Mouse (Mus musculus) bone marrow macrophage, adult 2 months (primary cell): ENCODE data around the gene Timm10b. TPM values are rescaled to one million over a fixed set of nuclear protein-coding genes. Genes with fewer than 3 reads are reported as not detected.

Source experiments
- H3K27ac ChIP-seq: 2 replicates; pipeline ENCODE4 v1.5.1; 2012; ENCODE audit warnings: low read depth, low read length; ENCODE audit not compliant: insufficient read depth
- H3K4me1 ChIP-seq: 2 replicates; pipeline ENCODE4 v1.6.1; 2012; ENCODE audit warnings: low read length; ENCODE audit not compliant: control insufficient read depth, insufficient read depth
- H3K4me3 ChIP-seq: 2 replicates; pipeline ENCODE4 v1.5.1; 2012; ENCODE audit warnings: mild to moderate bottlenecking, low read length, moderate library complexity; ENCODE audit not compliant: insufficient read depth
- CTCF ChIP-seq: IDR thresholded peaks from 2 replicates; pipeline ENCODE4 v1.5.1; 2012; ENCODE audit warnings: low read depth, mild to moderate bottlenecking, low read length, moderate library complexity
- POLR2A ChIP-seq: IDR thresholded peaks from 2 replicates; pipeline ENCODE4 v1.6.1; 2012; ENCODE audit warnings: mild to moderate bottlenecking, low read depth, low read length, borderline replicate concordance
- polyA plus RNA-seq: library from polyadenylated mRNA; stranded (reverse); fragments of >200 nt; gene quantifications from 2 replicates; pipeline ENCODE4 v1.2.4, GENCODE M21; 2012; ENCODE audit not compliant: missing spikeins, insufficient read depth, insufficient read length

The Timm10b gene
- polyA plus RNA-seq, 1 experiment, result 129 TPM

GRCm38 (mm10) chr7:105621646-105622292, 18.1 kb upstream of the Timm10b start:
- peaks cover 7% of the 10 kb centered on the region for H3K4me1 ChIP-seq
- TF ChIP-seq CTCF (no peak), POLR2A (no peak)
- no peak overlapping the region for H3K27ac ChIP-seq
- H3K4me3 ChIP-seq, result no peak overlapping the region

- Histone ChIP-seq H3K27ac (no peak overlapping the region), H3K4me3 (no peak overlapping the region), H3K4me1 (peaks cover 36% of the 10 kb centered on the region)
- TF ChIP-seq POLR2A (no peak), CTCF (no peak)
Observed at GRCm38 (mm10) chr7:105625397-105625796, 14.5 kb upstream of the Timm10b start.

DNA sequence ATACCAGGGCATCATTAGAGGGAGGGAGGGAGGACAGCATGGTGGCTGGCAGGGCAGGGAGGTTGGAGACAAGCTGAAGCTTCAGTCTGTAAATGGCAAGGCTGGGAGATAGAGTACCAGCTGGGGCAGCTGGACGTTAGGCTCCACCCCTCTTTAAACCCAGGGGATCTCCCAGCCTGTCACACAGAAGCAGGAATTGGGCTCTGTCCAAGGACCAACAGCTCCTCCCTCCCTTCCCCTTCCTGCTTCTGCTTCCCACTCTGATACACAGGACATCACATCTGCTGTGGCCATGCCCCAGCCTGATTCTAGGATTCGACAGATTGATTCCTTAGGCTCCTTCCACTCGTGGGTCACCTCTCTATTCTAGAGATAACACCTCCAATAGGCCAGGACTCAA, 11.2 kb upstream of the Timm10b start:
- TF ChIP-seq CTCF (no peak), POLR2A (no peak)
- H3K4me3 ChIP-seq, result no peak overlapping the region
- peaks cover 49% of the 10 kb centered on the region for H3K4me1 ChIP-seq
- no peak overlapping the region for H3K27ac ChIP-seq

- Histone ChIP-seq H3K4me1 (peaks cover 43% of the 10 kb centered on the region), H3K4me3 (peak overlapping the region; percentile 96), H3K27ac (no peak overlapping the region)
- TF ChIP-seq POLR2A (no peak), CTCF (no peak)
Observed at GRCm38 (mm10) chr7:105632551-105632972, 7.3 kb upstream of the Timm10b start.

DNA sequence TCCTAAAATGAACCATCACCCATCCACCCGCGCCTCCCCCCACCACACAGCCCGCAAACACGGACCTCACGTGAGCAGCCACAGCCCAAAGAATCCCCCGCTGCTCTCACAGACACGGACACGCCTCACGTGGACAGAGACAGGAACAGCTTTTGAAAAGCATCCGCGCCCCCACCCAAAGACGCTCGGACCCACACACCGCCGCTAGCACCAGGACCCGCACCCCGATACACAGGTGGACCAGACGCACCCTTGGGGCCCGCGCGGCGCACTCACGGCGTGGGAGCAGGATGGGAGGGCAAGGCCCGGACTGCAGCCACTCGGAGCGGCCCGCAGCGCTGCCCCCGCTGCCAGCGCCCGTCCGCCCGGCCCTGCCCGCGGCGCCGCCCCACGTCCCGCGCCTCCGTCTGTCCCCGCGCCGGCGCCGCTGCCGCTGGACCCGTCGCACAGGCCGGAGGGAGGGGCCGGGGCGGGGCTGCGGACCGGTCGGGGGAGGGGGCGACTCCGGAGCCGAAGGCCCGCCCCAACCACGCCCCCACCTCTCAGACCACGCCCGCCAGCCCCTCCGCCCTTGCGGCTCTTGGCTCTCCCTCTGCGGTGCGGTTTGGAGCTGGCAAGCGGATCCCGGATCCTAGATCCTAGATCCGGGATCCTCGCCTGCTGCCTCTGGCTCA, 6.6 kb upstream of the Timm10b start, which contains the start of gene Trim3:
TSS of gene Trim3 (minus strand) at position 445 of the 674 bp plus-strand sequence.
- peak within 1 kb of the TSS; percentile 96 for H3K4me3 ChIP-seq
- TF ChIP-seq POLR2A, result no peak
- TF ChIP-seq CTCF, result no peak
- H3K27ac ChIP-seq, result no peak within 1 kb of the TSS
- peaks cover 38% of the 10 kb centered on the region for H3K4me1 ChIP-seq

- peak overlapping the region; percentile 96 for H3K4me3 ChIP-seq
- TF ChIP-seq POLR2A (no peak), CTCF (no peak)
- H3K4me1 ChIP-seq, result peaks cover 35% of the 10 kb centered on the region
- H3K27ac ChIP-seq, result no peak overlapping the region
Observed at GRCm38 (mm10) chr7:105633801-105634135, 6.1 kb upstream of the Timm10b start.

DNA sequence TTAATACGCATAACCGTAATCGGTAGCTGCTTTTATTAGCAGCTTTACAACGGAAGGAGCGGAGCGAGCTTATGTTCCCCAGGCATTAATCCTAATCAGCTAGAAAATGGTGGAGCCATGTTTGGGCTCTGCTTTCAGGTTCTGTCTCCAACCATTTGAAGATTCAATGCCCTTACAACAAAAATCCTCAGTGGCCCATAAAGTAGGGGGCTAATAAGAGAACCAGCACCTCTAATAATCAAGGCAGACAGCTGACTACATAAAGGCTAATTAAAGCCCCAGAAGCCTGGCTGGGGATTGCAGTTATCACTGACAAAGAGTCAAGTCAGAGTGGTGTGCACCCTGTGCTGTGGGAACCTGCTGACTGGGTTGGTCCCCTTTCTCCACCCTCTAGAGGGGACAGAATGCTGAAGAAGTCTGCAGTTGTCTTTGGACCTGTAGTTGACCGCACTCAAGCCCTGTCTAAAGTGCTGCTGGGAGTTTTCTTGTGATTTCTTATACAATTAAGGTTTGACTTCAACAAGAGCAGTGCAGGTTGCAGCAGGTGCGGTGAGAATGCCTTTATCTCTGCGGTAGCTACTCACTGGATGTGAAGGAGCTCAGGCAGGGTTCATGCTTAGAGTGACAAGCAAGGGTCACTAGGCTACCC, 5.5 kb upstream of the Timm10b start:
- no peak overlapping the region for H3K27ac ChIP-seq
- peaks cover 33% of the 10 kb centered on the region for H3K4me1 ChIP-seq
- TF ChIP-seq POLR2A, result no peak
- TF ChIP-seq CTCF, result no peak
- no peak overlapping the region for H3K4me3 ChIP-seq

DNA sequence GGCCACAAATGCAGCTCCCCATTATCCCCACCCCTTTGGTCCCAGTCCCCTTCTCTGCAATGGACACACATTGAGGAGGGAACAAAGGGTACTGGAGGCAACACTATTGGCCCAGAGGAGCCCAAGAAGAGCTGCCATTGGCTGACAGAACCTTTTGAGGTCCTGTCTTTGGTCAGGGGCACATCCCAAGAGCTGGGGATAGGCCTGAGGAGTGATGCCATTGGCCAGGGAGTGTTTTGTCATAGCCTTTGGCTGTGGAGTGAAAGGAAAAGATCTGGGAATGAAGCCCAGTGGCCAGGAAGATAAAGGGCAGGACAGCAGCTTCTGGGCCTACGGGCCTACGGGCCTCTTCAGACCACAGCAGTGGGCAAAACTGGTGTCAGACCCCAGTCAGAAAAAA, 4.1 kb upstream of the Timm10b start:
- Histone ChIP-seq H3K4me1 (peaks cover 24% of the 10 kb centered on the region), H3K4me3 (no peak overlapping the region), H3K27ac (no peak overlapping the region)
- TF ChIP-seq CTCF (no peak), POLR2A (no peak)

- no peak overlapping the region for H3K27ac ChIP-seq
- no peak overlapping the region for H3K4me3 ChIP-seq
- TF ChIP-seq POLR2A (no peak), CTCF (no peak)
- peaks cover 24% of the 10 kb centered on the region for H3K4me1 ChIP-seq
Observed at GRCm38 (mm10) chr7:105638776-105639175, 1.1 kb upstream of the Timm10b start.

DNA sequence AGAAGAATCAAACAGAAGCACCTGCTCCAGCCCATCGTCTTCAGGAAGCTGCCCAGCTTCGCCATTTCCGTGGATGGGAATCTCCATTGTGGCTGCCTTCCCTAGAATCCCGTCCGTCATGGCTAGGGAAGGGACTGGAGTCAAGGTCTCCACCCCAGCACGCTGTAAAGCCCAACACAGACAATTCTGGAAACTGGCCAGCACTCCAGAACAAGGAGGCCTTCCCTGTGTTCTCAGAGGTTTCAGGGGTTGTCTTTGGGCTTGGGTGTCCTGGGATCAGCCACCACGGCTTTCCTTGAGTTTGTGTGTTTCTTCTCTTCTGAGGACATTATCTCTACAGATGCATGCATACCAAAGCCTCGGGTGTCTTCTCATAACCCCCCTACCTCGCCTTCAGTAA, 552 bp upstream of the Timm10b start:
- Histone ChIP-seq H3K27ac (no peak overlapping the region), H3K4me1 (peaks cover 27% of the 10 kb centered on the region), H3K4me3 (peak overlapping the region; percentile 86)
- TF ChIP-seq CTCF, result no peak
- TF ChIP-seq POLR2A, result no peak
